Mouse (Mus musculus): Measurements from ENCODE around the gene Tmprss11b. TPM values are rescaled to one million over a fixed set of nuclear protein-coding genes. Genes with fewer than 3 reads are reported as not detected.

The Tmprss11b gene
- not detected in 2 replicates for polyA plus RNA-seq (2012; rRNA removed)

DNA sequence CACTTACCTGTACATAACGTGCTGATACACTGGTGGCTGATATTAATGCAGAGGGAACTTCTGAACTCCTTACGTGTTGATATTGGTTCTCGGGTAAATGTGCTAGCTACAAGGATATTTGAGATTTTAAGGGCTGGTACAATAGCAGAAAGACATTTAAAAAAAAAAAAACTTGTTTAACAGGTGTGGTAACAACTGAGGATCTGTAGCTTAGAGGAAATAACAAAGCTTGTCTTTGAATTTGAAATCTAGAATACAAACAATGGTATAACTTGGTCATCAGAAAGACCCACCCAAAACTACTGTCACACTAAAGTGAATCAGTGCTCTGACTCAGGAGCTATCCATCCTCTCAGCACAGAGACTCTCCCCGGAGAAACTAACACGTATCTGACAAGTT is at the start of gene Tmprss11b:
Gene Tmprss11b, minus strand, starts transcription at position 101 of the 400 bp plus-strand sequence.

DNA sequence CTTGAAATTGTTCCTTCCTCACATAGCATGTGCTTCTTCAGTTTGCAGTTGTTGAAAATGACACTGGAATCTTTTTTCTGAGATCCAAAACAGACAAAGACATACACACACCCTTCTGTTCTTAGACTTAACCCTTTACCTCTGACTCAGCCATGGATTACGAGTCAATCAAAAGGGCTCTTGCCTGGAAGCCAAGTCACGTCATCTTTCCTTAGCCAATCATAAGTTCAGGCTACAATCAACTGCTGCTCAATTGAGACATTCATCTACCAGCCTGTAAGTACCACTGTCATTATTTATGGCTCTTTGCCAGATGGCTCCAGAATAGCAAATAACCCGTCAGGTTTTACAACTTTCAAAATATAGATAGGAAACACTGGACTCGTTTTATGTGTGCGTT is 43.8 kb downstream of the Tmprss11b start, which contains the start of gene Tmprss11f:
Gene Tmprss11f, minus strand, starts transcription at position 101 of the 400 bp plus-strand sequence.

Other genes starting within 250 kb of the Tmprss11b start
- 0.02 TPM in 1 of 2 replicates, not detected in the other for gene Tmprss11a, start 207.4 kb downstream of the Tmprss11b start, polyA plus RNA-seq (2012; rRNA removed)
- gene Tmprss11g, start 157.8 kb downstream of the Tmprss11b start, polyA plus RNA-seq (2012; rRNA removed) = not detected in 2 replicates
- 0.01 TPM in 1 of 2 replicates, not detected in the other for gene Tmprss11f, start 43.9 kb downstream of the Tmprss11b start, polyA plus RNA-seq (2012; rRNA removed)
- gene Tmprss11e, start 69.5 kb upstream of the Tmprss11b start, polyA plus RNA-seq (2012; rRNA removed) = not detected in 2 replicates
- gene Ythdc1, start 127.9 kb upstream of the Tmprss11b start, polyA plus RNA-seq (2012; rRNA removed) = 87.9 and 96.5 TPM in 2 replicates
- gene Ugt2b34, start 230.6 kb upstream of the Tmprss11b start, polyA plus RNA-seq (2012; rRNA removed) = 1.0 and 2.2 TPM in 2 replicates

Data from central nervous system, embryonic 11.5 days (tissue).